Mouse (Mus musculus): ENCODE measurements at regions not wholly inside any gene's neighbourhood (a gene's known extent, or its start where the extent isn't known, plus 50 kb on each side); places are given as distances from the start of the nearest gene placed in this dataset.

GRCm38 (mm10) chr16:20975406-20975805, 178.4 kb downstream of the Teddm3 start:
- TF ChIP-seq POLR2A (IDR thresholded peaks at IDR 0.05; ENCODE audit: insufficient read depth, low read depth, low read length) (no peak), CTCF (IDR thresholded peaks at IDR 0.05; ENCODE audit: insufficient read depth, low read depth, low read length) (no peak)
